Mouse (Mus musculus) embryonic fibroblast, embryonic 13.5 days (primary cell): ENCODE results near the gene Tm4sf1.

Experiments
- CTCF ChIP-seq: IDR thresholded peaks from 2 replicates; pipeline ENCODE4 v1.5.1; 2011; ENCODE audit warnings: mild to moderate bottlenecking, control low read depth, low read length, moderate library complexity, borderline replicate concordance; ENCODE audit not compliant: insufficient read depth
- POLR2A ChIP-seq: IDR thresholded peaks from 2 replicates; pipeline ENCODE4 v1.6.1; 2011; ENCODE audit warnings: low read depth, mild to moderate bottlenecking, control low read depth, low read length, moderate library complexity

- TF ChIP-seq CTCF: peak; percentile 73; the same call in 1 of the 2 replicates
- no peak for TF ChIP-seq POLR2A
Measured at GRCm38 (mm10) chr3:57292826-57293225, 9.0 kb downstream of the Tm4sf1 start.
